Mouse (Mus musculus): ENCODE measurements at regions not wholly inside any gene's neighbourhood (a gene's known extent, or its start where the extent isn't known, plus 50 kb on each side); places are given as distances from the start of the nearest gene placed in this dataset.

GRCm38 (mm10) chr4:153848274-153848673 lies 108.8 kb upstream of the A430005L14Rik start:
- TF ChIP-seq CTCF (IDR thresholded peaks at IDR 0.05; ENCODE audit: low read depth), result no peak
- no peak for TF ChIP-seq EP300 (IDR thresholded peaks at IDR 0.05; ENCODE audit: low read depth)
